Mouse (Mus musculus) c-Kit-negative CD71-positive TER-119-positive erythroid progenitor cells, embryonic 14.5 days (primary cell): ENCODE results near the gene Nudt22.

Source experiments
- DNase-seq: peaks from one replicate; pipeline ENCODE4 v3.0.0-alpha.2; 2013; ENCODE audit warnings: low read depth, low spot score

The Nudt22 gene

DNA sequence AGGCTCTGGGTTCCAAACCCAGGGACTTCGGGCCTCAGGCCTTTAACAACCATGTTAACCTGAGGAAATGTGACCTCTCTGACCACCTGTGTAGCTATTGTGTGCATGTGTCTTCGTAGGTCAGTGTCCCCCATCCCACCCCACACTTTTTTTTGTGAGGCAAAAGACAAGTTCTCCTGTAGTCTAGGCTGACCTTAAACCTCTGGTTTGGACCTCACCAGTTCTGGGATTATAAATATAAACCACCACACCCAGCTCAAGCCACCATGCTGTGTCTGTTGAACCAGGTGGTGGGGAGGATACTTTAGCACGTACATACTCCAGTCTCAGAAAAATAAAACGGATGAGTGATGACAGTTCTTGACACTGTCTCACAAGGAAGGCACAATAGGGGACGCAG is 46.0 kb downstream of the Nudt22 start:
- no peak for DNase-seq

GRCm38 (mm10) chr19:6949532-6949931 is 46.4 kb downstream of the Nudt22 start:
- DNase-seq = no peak

DNA sequence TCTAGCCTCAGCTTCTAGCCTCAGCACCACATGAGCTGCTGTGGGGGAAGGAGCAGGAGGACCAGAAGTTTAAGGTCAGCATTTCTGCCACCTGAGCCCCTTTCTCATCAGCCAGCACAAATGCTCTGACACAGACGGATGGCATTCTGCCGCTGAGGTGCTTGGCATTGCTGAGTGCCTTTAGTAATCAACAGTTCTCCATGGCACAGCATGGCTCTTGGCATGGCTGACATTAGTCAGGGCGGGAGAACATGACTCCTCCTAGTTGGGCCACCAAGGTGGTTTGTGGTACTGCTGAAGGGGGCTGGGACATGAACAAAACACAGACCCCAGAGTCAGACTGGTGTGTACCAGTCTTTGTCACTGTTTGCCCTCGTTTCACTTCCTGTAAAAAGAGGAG is 47.7 kb downstream of the Nudt22 start:
- no peak for DNase-seq

DNA sequence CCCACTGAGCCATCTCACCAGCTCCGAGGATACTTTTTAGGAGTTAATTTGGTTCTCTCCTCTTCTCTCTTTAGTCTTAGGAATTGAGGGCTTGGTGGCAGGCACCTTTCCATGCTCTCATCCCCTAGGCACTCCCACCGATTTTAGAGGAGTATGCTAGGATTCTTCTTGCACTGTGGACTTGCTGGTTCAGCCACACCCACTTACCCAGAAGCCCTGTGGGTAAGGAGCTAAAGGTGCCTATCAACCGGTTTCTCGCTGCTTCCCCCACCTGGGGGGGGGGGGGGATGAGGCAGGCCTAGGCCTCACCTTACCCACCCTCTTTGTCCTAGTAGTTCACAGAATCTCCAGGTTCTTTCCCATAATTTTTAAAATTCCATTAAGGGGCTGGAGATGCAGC is 48.2 kb downstream of the Nudt22 start:
- DNase-seq = no peak

- DNase-seq = no peak
Observed at GRCm38 (mm10) chr19:6943709-6944108, 52.2 kb downstream of the Nudt22 start.
